Mouse (Mus musculus) megakaryocyte-erythroid progenitor cell, adult 5-6 weeks (primary cell): ENCODE results near the gene Tmem235. TPM values are rescaled to one million over a fixed set of nuclear protein-coding genes. Genes with fewer than 3 reads are reported as not detected.

ENCODE experiments used
- ATAC-seq: replicated peaks from 2 replicates; pipeline ENCODE4 v1.8.0; 2016; ENCODE audit warnings: mild to moderate bottlenecking, inconsistent platforms; ENCODE audit not compliant: severe bottlenecking, poor library complexity, low FRiP score, low TSS enrichment
- total RNA-seq, 2 experiments: library from RNA; stranded (forward) in 1 of 2; stranded (reverse) in 1 of 2; fragments of 200-1000, 215-1000 nt in 1 of 2; fragments of >200 nt in 1 of 2; fragmentation: Nextera tagmentation in 1 of 2; gene quantifications; 2 replicates each; pipeline ENCODE4 v1.2.3; 2014 to 2017

Gene Tmem235
- total RNA-seq, 2 experiments from 2014 or later: not detected

DNA sequence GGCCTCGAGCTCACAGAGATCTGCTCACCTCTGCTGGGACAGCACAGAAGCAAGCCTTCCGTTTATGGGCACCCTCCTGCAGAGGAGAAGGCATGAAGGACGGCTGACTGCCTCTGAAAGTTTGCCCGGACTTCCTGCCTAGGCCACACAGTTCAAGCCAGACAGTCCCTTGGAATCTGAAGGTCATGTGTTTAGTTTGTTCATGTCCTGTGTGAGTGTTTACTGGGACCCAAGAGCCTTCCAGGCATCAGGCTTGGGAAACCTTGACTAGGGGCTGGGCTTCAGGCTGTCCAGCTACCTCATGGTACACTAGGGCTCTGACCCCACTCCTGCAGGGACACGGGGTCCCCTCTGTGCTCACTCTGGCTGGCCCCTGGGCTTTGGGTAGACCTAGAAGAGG lies 25.4 kb downstream of the Tmem235 start:
- no peak for ATAC-seq

DNA sequence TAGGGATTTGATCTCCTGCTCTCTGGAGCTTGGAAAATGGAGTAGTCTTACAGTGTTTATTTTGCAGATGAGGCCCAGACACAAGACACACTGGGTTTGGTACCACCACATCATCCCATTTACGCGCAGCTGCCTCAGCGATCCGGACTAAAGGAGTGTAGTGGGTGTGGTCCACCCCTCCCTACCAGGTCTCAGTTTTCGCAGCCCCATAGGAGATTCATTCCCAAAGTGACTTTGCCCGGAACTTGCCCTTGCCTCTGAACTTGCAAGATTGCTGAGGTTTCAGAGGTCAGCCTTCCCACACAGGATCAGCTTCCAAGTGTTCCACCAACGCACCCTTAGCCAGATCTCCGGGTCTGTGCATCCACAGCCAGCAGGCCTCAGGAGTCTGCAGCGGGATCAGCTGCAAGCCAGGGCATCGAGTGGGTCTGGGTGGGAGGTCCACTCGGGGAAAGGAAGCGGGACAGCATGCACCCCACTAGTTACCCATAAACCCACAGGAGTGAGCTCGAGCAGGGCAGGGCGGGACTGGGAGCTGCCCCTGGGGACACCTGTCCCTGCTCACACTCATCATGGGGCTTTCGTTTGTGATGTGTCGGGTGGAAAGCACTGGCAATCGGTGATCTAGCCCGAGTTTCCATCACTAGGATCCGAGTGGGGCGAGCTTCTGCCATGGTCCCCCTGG lies 27.8 kb downstream of the Tmem235 start:
- ATAC-seq: no peak

DNA sequence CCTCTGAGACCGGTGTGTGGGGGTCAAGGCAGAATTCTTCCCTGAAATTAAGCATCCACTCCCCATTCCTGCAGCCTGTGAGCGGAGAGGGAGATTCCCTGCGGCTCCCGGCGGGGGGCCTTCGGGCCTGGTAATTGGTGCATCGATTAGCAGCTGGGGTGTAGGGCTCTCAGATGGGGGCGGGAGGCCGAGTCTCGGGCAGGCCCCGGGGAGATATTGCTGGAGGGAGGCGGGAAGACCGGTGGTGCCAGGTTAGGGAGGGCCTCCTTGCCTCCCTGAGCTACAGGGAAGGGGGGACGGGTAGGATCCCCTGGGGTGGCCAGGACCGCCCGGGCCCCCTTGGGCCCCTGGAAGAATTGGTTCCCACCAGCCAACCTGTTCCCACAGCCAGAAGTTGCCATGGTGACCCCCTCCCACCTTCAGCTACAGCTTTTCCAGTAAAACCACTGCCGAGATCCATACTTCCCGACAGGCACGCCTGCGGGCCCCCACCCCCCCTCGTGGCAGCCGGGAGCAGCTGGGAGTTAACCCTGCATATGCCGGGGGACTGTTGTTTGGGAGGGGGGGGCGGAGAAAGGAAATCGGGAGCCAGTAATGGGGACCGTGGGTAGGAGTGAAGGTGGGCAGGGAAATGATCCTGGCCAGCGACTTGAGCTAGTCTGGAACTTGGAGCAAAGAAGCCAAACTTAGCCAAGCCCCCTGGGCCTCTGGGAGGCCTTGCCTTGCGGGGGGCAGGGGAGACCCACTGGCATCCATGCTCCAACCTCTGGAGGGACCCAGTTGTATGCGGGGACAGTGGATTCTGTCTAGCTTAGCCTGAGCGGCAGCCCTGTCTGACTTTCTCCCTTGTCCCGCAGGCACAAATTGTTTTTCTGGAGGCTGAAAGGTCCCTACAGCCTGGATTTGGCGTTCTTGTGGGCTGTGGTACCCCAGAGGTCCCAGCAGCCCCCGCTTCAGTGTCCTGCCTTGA lies 28.6 kb downstream of the Tmem235 start:
- ATAC-seq: no peak

DNA sequence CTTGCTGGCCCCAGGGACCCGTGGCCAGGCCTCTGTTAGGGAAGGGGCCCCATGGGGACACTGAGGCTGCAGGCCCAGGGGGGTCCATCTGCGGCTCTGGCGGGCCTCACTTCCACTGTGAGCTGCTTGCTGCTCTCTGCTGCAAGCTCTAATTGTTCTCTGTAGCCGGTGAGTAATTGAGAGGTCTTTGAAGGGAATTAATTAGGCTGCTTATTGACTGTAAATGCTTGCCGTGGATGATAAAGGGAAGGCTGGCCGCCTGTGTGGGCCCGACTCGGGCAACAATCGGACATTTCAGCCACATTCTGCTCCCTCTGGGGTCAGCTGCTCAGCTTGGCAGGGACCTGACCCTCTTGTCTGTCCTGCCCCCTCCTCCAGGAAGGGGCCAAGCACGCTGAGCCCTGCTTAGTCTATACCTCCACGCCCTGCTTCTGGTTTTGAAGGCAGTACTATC lies 29.4 kb downstream of the Tmem235 start:
- ATAC-seq: no peak

DNA sequence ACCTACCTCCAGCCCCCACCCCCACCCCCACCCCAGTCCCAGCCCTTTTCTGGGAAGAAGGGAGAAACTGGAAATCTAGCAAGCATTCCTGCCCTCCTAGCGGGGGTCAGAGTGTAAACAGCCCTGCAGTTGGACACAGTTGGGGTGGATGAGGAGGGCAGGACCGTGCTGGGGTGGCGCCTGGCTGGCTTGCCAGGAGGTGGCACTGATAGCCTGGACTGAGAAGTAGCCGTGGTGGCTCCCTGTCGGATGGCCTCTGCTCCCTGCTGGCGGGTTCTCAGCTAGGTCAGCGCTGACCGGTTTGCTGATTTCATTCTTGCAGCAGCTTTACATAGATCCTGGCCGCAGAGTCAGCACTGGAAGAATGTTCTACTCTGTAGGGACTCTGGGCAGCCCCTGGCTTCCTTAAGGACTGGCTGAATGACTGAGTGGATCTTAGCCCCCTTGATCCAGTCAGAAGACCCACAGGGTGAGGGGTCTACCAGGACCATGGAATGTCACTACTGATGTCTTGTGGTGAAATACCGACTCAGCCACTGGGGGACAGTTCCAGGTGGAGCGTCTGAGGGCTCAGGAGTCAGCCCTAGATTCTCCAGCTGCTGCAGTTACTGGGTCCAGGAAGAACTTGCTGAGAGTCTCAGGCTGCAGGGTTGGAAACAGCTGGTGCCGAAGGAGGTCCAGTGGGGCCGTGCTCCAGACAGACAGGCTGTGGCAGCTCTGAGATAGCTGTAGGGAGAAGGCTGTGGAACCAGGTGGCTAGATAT lies 30.1 kb downstream of the Tmem235 start:
- ATAC-seq: no peak

DNA sequence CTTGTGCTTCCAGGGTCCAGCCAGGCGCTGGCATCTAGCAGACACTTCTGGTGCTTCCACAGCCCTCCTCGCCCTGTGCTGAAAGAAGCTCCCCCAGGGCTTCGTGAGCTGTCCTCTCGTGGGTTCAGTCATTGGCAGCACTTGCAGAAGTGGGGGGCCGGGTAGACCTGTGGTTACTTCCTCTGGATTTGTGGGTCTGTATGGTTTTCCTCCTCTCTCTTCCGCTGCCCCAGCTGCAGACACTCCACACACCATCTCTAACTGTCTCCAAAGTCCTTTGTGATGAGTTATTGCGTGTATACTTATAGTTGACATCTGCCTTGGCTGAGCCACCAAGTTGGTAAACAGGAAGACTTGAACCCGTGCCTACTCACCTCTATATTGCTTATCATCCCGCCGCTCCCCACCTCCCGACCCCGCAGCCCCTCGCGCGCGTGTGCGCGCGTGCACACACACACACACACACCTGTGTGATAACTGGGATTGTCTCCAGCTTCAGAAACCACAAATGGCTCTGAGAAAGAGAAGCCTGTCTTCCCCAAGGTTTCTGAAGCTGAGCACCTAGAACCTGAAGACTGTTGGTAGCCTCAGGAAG lies 31.1 kb downstream of the Tmem235 start:
- no peak for ATAC-seq

DNA sequence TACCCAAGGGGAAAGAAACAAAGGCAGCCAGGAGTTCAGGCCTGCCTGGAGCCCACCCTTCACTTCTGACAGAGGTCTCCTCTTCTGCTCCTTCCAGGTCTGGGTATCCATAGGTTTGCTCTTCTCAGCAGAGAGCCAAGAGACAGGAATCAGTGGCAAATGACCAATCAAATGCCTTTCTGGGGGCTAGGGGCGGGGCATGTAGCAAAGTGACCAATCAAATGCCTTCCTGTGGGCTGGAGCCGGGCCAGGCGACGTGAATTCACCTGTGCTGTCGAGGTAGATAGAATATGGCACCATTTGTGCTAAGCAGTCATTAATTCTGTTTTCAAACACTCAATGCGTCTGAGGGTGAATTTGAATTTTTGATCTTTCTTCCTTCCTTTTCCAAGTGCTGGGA lies 31.6 kb downstream of the Tmem235 start:
- ATAC-seq: no peak

DNA sequence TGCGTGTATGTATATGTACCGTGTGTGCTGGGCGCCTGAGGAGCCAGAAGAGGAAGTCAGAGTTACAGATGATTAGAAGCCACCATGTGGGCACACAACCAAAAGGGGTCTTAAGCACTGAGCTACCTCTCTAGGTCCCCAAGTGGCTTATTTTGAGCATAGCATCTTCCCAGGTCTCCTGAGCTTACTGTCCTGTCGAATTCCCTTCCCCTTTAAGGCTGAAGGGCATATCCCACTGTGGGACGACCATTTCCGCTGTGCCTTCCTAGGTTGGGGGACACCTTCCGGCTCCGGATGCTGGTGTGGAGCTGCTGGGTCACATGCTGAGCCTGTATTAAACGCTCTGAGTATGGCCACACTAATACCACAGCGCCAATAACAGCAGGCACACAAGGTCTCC lies 34.1 kb downstream of the Tmem235 start:
- ATAC-seq: no peak

DNA sequence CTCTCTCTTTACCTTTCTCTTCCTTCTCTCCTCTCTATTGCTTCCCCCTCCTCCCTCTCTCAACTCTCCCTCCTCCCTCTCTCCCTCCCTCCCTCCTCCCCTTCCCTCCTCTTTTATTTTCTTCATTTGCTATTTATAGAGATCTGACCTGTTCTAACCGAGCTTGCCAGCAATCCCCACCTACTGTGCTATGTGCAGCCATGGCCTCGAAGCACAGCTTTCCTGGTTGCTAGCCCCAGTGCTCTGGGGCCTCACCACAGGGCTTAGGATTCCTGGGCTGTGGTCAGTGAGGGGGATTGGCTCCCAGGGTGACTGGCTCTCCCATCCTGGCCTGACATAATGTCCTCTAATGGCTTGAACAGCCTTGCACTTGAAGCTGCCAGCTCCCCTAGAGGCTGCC lies 36.0 kb downstream of the Tmem235 start:
- ATAC-seq: no peak

DNA sequence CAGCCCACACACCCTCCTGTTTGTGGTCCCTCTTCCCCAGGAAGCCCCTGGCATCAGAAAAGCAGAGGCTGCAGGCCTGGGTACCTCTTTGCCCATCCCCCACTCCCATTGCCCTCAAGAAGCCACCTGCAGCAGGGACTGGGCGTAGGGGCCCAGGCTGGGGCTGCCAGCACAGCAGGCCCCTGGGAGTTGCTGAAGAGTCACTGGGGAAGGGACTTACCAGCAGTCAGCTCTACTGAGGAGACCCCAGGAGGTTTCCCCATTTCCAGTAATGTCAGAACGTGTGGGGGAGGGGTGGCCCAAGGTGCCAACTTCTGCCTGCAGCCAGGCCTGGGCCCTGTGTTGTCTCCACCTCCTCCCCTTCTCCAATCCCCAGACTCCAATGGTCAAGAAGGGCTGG lies 41.7 kb downstream of the Tmem235 start:
- ATAC-seq: no peak

DNA sequence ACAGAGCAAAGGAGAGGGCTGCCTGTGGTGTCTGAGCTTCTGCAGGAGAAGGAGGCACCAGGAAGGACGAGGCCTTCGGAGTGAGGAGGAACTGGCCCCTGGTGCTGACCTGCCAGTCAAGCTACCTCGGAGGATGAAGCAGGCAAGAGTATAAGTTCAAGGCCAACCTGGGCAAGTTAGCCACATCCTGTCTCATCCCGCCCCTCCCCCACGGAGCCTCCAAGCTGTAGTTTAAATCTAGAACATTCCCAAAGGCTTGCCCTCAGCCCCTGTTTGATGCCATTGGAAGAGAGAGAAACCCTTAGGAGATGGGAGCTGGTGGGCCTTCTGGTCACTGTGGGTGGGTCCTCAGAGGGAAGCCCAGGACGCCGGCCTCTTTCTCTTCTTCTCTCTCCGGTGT lies 43.9 kb downstream of the Tmem235 start:
- no peak for ATAC-seq

DNA sequence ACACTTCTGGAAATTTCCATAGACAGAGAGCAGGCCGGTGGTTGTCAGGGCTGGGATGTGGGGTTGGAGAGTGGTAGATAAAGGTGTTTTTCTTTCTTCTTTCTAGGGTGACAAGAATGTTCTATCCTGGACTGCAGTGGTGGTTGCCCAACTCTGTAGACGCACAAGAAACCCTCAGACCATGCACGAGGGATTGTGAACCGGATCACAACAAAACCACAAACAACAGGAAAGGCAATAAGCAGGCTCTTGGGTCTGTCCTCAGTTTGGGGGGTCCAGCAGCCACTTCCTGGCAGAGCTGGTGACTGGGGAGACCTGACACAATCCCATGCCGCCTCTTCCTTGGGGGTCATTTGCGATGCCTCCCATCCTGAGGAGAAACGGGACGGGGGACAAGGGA lies 48.8 kb downstream of the Tmem235 start:
- ATAC-seq: no peak

DNA sequence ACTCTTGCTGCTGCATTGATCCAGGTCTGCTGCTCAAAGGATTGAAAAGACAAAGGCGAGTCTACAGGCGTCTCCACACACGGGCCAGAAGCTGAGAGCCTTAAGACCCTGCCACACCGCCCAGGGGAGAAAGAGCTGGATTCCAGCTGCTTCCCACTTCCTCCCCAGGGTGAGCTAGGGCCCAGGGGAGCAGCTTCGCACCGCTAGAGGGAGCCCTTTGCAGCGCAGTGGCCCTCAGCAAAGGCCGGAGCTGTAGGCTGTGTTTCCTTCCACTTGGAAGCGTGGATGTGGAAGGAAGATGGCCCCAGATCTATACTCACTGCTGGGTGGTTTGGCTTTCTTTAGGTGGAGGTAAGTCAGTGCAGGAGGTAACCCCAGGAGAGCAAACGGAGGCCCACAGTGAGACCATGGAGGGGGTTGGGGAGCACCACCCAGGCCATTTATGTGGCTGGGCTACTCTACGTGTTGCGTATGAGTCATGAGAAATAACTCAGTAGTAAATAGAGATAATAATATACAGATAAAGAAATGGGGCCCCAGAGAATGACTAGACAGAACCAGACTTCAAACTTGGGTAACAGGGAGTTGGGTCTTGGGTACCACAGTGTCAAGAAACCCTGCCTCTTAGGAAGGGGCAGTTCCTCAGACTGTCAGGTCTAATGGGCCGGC lies 52.3 kb downstream of the Tmem235 start:
- ATAC-seq: peak; percentile 67

DNA sequence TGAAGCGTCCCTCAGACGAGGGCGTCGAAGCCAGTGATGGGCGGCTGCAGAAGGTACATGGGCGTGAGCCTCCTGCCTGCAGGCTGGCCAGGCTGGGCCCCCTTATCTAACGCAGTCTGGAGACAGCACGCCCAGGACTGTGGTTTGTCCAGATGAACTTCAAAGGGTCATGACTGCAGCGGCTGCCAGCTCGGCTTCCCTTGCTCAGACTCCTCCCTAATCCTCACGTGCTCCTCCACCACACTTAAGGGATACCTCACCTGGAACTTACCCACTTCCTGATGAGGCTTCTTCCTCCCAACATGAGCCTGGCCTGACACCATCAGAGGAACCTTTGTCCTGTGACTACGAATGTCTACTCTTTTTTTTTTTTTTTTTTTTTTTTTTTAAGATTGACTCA lies 54.0 kb downstream of the Tmem235 start:
- 0 out of 2 replicates have a peak, but pooled peaks have one; percentile 18 for ATAC-seq

Other genes with a start within 250 kb of the Tmem235 start
- 27.1 and 32.2 TPM in 2 replicates for gene Tnrc6c, start 206.5 kb upstream of the Tmem235 start, total RNA-seq (2014; fragmentation: Nextera tagmentation)
- gene Tnrc6c, start 206.5 kb upstream of the Tmem235 start, total RNA-seq (2017): 15.8 and 18.0 TPM in 2 replicates
- gene Tmc8, start 78.7 kb upstream of the Tmem235 start, total RNA-seq (2014; fragmentation: Nextera tagmentation): 16.2 and 38.2 TPM in 2 replicates
- 7.3 and 11.3 TPM in 2 replicates for gene Tmc8, start 78.7 kb upstream of the Tmem235 start, total RNA-seq (2017)
- 101 and 172 TPM in 2 replicates for gene Tmc6, start 78.6 kb upstream of the Tmem235 start, total RNA-seq (2014; fragmentation: Nextera tagmentation)
- gene Tmc6, start 78.6 kb upstream of the Tmem235 start, total RNA-seq (2017): 13.6 and 39.7 TPM in 2 replicates
- gene 6030468B19Rik, start 63.1 kb upstream of the Tmem235 start, total RNA-seq (2014; fragmentation: Nextera tagmentation): 5.8 and 6.8 TPM in 2 replicates
- gene 6030468B19Rik, start 63.1 kb upstream of the Tmem235 start, total RNA-seq (2017): 1.8 and 4.2 TPM in 2 replicates
- gene Gm20708, start 51.1 kb upstream of the Tmem235 start, total RNA-seq (2014; fragmentation: Nextera tagmentation): 0.45 and 7.0 TPM in 2 replicates
- gene Gm20708, start 51.1 kb upstream of the Tmem235 start, total RNA-seq (2017): 3.5 TPM in 1 of 2 replicates, not detected in the other
- 166 and 173 TPM in 2 replicates for gene Syngr2, start 51.1 kb upstream of the Tmem235 start, total RNA-seq (2014; fragmentation: Nextera tagmentation)
- 83.2 and 116 TPM in 2 replicates for gene Syngr2, start 51.1 kb upstream of the Tmem235 start, total RNA-seq (2017)
- 7.2 and 9.4 TPM in 2 replicates for gene Afmid, start 34.8 kb upstream of the Tmem235 start, total RNA-seq (2014; fragmentation: Nextera tagmentation)
- gene Afmid, start 34.8 kb upstream of the Tmem235 start, total RNA-seq (2017): 0.70 and 1.0 TPM in 2 replicates
- gene Tk1, start 34.7 kb upstream of the Tmem235 start, total RNA-seq (2014; fragmentation: Nextera tagmentation): 191 and 266 TPM in 2 replicates
- gene Tk1, start 34.7 kb upstream of the Tmem235 start, total RNA-seq (2017): 46.7 and 52.5 TPM in 2 replicates
- gene Birc5, start 11.5 kb upstream of the Tmem235 start, total RNA-seq (2014; fragmentation: Nextera tagmentation): 164 and 220 TPM in 2 replicates
- 144 and 182 TPM in 2 replicates for gene Birc5, start 11.5 kb upstream of the Tmem235 start, total RNA-seq (2017)
- gene Tha1, start 12.7 kb downstream of the Tmem235 start, total RNA-seq (2014; fragmentation: Nextera tagmentation): 1.8 and 4.9 TPM in 2 replicates
- gene Tha1, start 12.7 kb downstream of the Tmem235 start, total RNA-seq (2017): 2.8 and 3.8 TPM in 2 replicates
- gene Socs3, start 109.3 kb downstream of the Tmem235 start, total RNA-seq (2014; fragmentation: Nextera tagmentation): not detected in 2 replicates
- gene Socs3, start 109.3 kb downstream of the Tmem235 start, total RNA-seq (2017): 2.0 and 3.5 TPM in 2 replicates
- gene Pgs1, start 125.5 kb downstream of the Tmem235 start, total RNA-seq (2014; fragmentation: Nextera tagmentation): 20.5 and 27.5 TPM in 2 replicates
- gene Pgs1, start 125.5 kb downstream of the Tmem235 start, total RNA-seq (2017): 5.6 and 6.4 TPM in 2 replicates